Mouse (Mus musculus) heart, adult 2 months (tissue): ENCODE measurements around the gene Mipep.

ENCODE experiments used
- CTCF ChIP-seq: fragments of 200-600 bp; IDR thresholded peaks from 2 replicates; pipeline ENCODE4 v1.8.1; 2022; ENCODE audit warnings: antibody characterized with exemption, mild to moderate bottlenecking, moderate library complexity
- POLR2A ChIP-seq: fragments of 200-500 bp; IDR thresholded peaks from 2 replicates; pipeline ENCODE4 v1.6.1; 2011; ENCODE audit warnings: mild to moderate bottlenecking, low read depth, low read length, control low read depth; ENCODE audit not compliant: insufficient read depth

GRCm38 (mm10) chr14:60740507-60740906 is 43.9 kb upstream of the Mipep start:
- no peak for TF ChIP-seq POLR2A
- no peak for TF ChIP-seq CTCF
